Mouse (Mus musculus) limb, embryonic 10.5 days (tissue): ENCODE results near the gene Fam168a. TPM values are rescaled to one million over a fixed set of nuclear protein-coding genes. Genes with fewer than 3 reads are reported as not detected.
A peak's percentile ranks its signal among the peaks of the same experiment; 100 is the strongest.

Experiments
- DNase-seq: peaks from one replicate; pipeline ENCODE4 v3.0.0-alpha.2; 2017; ENCODE audit warnings: low spot score
- H3K27ac ChIP-seq: fragments of 300-500 bp; sonication (generic); 2 replicates; pipeline ENCODE4 v1.5.1; 2016; ENCODE audit warnings: mild to moderate bottlenecking
- H3K27me3 ChIP-seq: fragments of 300-500 bp; sonication (generic); 2 replicates; pipeline ENCODE4 v1.6.1; 2016; ENCODE audit warnings: low read depth, mild to moderate bottlenecking; ENCODE audit not compliant: poor library complexity, severe bottlenecking
- H3K36me3 ChIP-seq: fragments of 300-500 bp; sonication (generic); 2 replicates; pipeline ENCODE4 v1.6.1; 2016; ENCODE audit warnings: mild to moderate bottlenecking, moderate library complexity
- H3K4me1 ChIP-seq: fragments of 300-500 bp; sonication (generic); 2 replicates; pipeline ENCODE4 v1.6.1; 2016
- H3K4me3 ChIP-seq: fragments of 300-500 bp; sonication (generic); 2 replicates; pipeline ENCODE4 v1.5.1; 2016; ENCODE audit warnings: mild to moderate bottlenecking, moderate library complexity
- H3K9me3 ChIP-seq: fragments of 300-500 bp; sonication (generic); replicated peaks from 2 replicates; pipeline ENCODE4 v1.6.1; 2016; ENCODE audit warnings: mild to moderate bottlenecking
- WGBS: fragments of 180-500 bp; shearing (Covaris S2); methylation state at CpG from one replicate; pipeline ENCODE4 v1.1.7; 2016; 5-methylcytosine and 5-hydroxymethylcytosine counted together
- polyA plus RNA-seq: library from polyadenylated mRNA; unstranded; fragments of >200 nt; fragmentation: Nextera tagmentation; extraction: Ambion mirVana; gene quantifications from 2 replicates; pipeline ENCODE4 v1.2.1, GENCODE M21; 2016

Gene Fam168a
- polyA plus RNA-seq = 29.6 and 39.6 TPM in 2 replicates

GRCm38 (mm10) chr7:100706143-100706841, at the start of gene Fam168a:
Gene Fam168a, plus strand, starts transcription at chr7:100706635.
- under 1% methylated on average over 36 of the region's 37 CpGs for WGBS
- peak within 1 kb of the TSS; percentile 99 for H3K27ac ChIP-seq
- peaks cover 18% of the 10 kb centered on the region for H3K4me1 ChIP-seq
- DNase-seq = peak; percentile 94
- peak within 1 kb of the TSS; percentile 98 for H3K4me3 ChIP-seq
- no peaks in the 10 kb centered on the region for H3K27me3 ChIP-seq
- no peaks in the 10 kb centered on the region for H3K9me3 ChIP-seq
- no peaks in the 10 kb centered on the region for H3K36me3 ChIP-seq

GRCm38 (mm10) chr7:100656739-100657138, 49.7 kb upstream of the Fam168a start:
- H3K36me3 ChIP-seq = no peaks in the 10 kb centered on the region
- peaks cover 19% of the 10 kb centered on the region for H3K4me1 ChIP-seq
- no peak overlapping the region for H3K27ac ChIP-seq
- H3K9me3 ChIP-seq = no peaks in the 10 kb centered on the region
- no peaks in the 10 kb centered on the region for H3K27me3 ChIP-seq
- no peak for DNase-seq
- WGBS = 30% methylated on average over 5 of the region's 5 CpGs
- no peak overlapping the region for H3K4me3 ChIP-seq

GRCm38 (mm10) chr7:100658093-100658578, 48.3 kb upstream of the Fam168a start:
- no peaks in the 10 kb centered on the region for H3K36me3 ChIP-seq
- H3K4me3 ChIP-seq = 0 out of 2 replicates have a peak overlapping the region, but pooled peaks have one; percentile 20
- H3K9me3 ChIP-seq = no peaks in the 10 kb centered on the region
- peaks cover 22% of the 10 kb centered on the region for H3K4me1 ChIP-seq
- WGBS = 34% methylated on average over 18 of the region's 18 CpGs
- peak; percentile 46 for DNase-seq
- no peak overlapping the region for H3K27ac ChIP-seq
- no peaks in the 10 kb centered on the region for H3K27me3 ChIP-seq

DNA sequence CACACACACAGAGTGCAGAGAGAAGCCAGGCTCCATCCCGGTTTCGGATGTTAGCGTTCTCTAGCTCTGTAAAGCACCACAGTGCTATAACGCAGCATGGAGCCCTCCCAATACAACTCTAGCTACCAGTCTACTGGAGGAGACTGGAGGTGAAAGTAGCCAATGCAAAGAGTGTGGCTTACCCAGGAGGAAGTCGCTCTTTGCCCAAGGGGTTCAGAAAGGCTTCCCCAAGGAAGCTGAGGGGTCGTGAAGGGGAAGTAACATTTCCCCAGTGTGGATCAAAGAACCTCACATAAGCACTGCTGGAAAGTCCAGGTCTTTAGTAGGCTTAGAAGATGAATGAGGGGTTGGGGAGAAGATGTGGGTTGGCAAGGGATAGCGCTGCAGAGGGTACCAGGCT, 45.2 kb upstream of the Fam168a start:
- no peaks in the 10 kb centered on the region for H3K36me3 ChIP-seq
- H3K4me1 ChIP-seq = peaks cover 27% of the 10 kb centered on the region
- WGBS = 90% methylated on average over 7 of the region's 7 CpGs
- no peak overlapping the region for H3K4me3 ChIP-seq
- H3K27ac ChIP-seq = no peak overlapping the region
- H3K9me3 ChIP-seq = no peaks in the 10 kb centered on the region
- no peaks in the 10 kb centered on the region for H3K27me3 ChIP-seq
- DNase-seq = no peak

- H3K9me3 ChIP-seq = no peaks in the 10 kb centered on the region
- H3K4me1 ChIP-seq = peaks cover 20% of the 10 kb centered on the region
- DNase-seq = no peak
- WGBS = 79% methylated on average over 8 of the region's 8 CpGs
- H3K4me3 ChIP-seq = no peak within 1 kb of the TSS
- H3K36me3 ChIP-seq = no peaks in the 10 kb centered on the region
- H3K27me3 ChIP-seq = no peaks in the 10 kb centered on the region
- H3K27ac ChIP-seq = 0 out of 2 replicates have a peak within 1 kb of the TSS, but pooled peaks have one; percentile 42
Measured at GRCm38 (mm10) chr7:100662231-100662630, 44.2 kb upstream of the Fam168a start, which contains the start of gene Plekhb1. Gene Plekhb1, minus strand, starts transcription at chr7:100662414.

GRCm38 (mm10) chr7:100663190-100663589, 43.2 kb upstream of the Fam168a start:
- Histone ChIP-seq H3K36me3 (no peaks in the 10 kb centered on the region), H3K4me1 (peaks cover 17% of the 10 kb centered on the region), H3K27me3 (no peaks in the 10 kb centered on the region), H3K9me3 (no peaks in the 10 kb centered on the region), H3K27ac (0 out of 2 replicates have a peak overlapping the region, but pooled peaks have one; percentile 42), H3K4me3 (no peak overlapping the region)
- DNase-seq = peak; percentile 92
- 4% methylated on average over 13 of the region's 13 CpGs for WGBS

- DNase-seq = no peak
- no peaks in the 10 kb centered on the region for H3K27me3 ChIP-seq
- WGBS = 69% methylated on average over 11 of the region's 11 CpGs
- H3K4me3 ChIP-seq = no peak overlapping the region
- no peaks in the 10 kb centered on the region for H3K36me3 ChIP-seq
- H3K27ac ChIP-seq = 0 out of 2 replicates have a peak overlapping the region, but pooled peaks have one; percentile 22
- H3K9me3 ChIP-seq = no peaks in the 10 kb centered on the region
- peaks cover 13% of the 10 kb centered on the region for H3K4me1 ChIP-seq
Measured at GRCm38 (mm10) chr7:100663729-100664304, 42.6 kb upstream of the Fam168a start.

- Histone ChIP-seq H3K4me1 (no peaks in the 10 kb centered on the region), H3K36me3 (no peaks in the 10 kb centered on the region), H3K4me3 (no peak overlapping the region), H3K27ac (no peak overlapping the region), H3K27me3 (no peaks in the 10 kb centered on the region), H3K9me3 (no peaks in the 10 kb centered on the region)
- DNase-seq = no peak
- WGBS = 86% methylated on average over 5 of the region's 5 CpGs
Measured at GRCm38 (mm10) chr7:100670646-100671045, 35.8 kb upstream of the Fam168a start.

- no peak overlapping the region for H3K4me3 ChIP-seq
- no peak for DNase-seq
- H3K9me3 ChIP-seq = no peaks in the 10 kb centered on the region
- WGBS = 85% methylated on average over 7 of the region's 7 CpGs
- H3K27ac ChIP-seq = no peak overlapping the region
- no peaks in the 10 kb centered on the region for H3K27me3 ChIP-seq
- no peaks in the 10 kb centered on the region for H3K4me1 ChIP-seq
- H3K36me3 ChIP-seq = no peaks in the 10 kb centered on the region
Measured at GRCm38 (mm10) chr7:100673452-100673851, 33.0 kb upstream of the Fam168a start.

GRCm38 (mm10) chr7:100674941-100675340, 31.5 kb upstream of the Fam168a start:
- Histone ChIP-seq H3K4me3 (no peak overlapping the region), H3K27me3 (no peaks in the 10 kb centered on the region), H3K4me1 (peaks cover 5% of the 10 kb centered on the region; the same call in 1 of the 2 replicates), H3K36me3 (no peaks in the 10 kb centered on the region), H3K27ac (no peak overlapping the region), H3K9me3 (no peaks in the 10 kb centered on the region)
- WGBS = 91% methylated on average over 2 of the region's 2 CpGs
- no peak for DNase-seq

- peaks cover 5% of the 10 kb centered on the region; the same call in 1 of the 2 replicates for H3K4me1 ChIP-seq
- H3K4me3 ChIP-seq = no peak overlapping the region
- no peak for DNase-seq
- WGBS = 88% methylated on average over 5 of the region's 5 CpGs
- H3K9me3 ChIP-seq = no peaks in the 10 kb centered on the region
- no peaks in the 10 kb centered on the region for H3K27me3 ChIP-seq
- no peak overlapping the region for H3K27ac ChIP-seq
- H3K36me3 ChIP-seq = no peaks in the 10 kb centered on the region
Measured at GRCm38 (mm10) chr7:100678052-100678451, 28.4 kb upstream of the Fam168a start.

DNA sequence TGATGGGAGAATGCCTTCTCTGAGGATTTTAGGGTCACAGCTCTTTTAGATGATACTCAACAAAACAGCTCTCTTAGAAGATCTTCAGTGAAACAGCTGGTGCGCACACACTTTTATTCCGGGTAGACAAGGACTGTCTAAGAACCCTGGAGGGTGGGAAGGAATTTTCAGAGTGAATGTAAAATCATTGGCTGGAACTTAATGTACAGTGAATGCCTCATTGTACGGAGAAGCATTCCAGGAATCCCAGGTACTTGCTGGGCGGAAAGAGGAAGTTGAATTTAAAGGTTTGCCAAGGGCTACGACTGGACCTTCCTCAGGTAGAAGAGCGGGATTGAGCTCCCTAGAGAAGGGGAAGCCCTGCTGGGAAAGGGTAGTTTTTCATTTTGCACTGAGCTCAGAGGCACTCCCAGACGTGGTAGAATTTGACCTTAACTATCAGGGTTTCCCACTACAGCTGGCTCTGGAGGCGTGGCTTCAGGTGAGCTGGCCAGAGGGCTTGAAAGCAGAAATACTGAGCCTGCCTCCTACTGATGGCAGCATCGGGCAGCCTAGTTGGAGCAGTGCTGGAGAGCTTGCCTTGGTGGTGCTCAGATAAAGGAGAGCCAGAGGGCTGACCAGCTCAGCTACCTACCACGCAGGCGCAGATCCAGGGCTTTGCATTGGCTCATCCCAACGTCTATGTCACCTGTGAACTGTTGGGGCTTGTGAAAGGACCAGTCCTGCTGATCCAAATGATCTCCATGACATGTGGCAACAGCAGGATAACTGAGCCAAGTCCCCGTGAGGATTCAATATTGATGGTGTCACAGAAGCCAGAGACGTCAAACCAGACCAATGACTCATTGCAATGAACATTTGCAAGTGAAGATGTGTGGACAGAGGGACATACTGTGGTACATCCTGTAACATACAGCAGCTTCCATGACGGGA, 27.2 kb upstream of the Fam168a start:
- no peak for DNase-seq
- WGBS = 66% methylated on average over 15 of the region's 15 CpGs
- Histone ChIP-seq H3K27me3 (no peaks in the 10 kb centered on the region), H3K36me3 (no peaks in the 10 kb centered on the region), H3K4me3 (no peak overlapping the region), H3K4me1 (peaks cover 5% of the 10 kb centered on the region; the same call in 1 of the 2 replicates), H3K9me3 (no peaks in the 10 kb centered on the region), H3K27ac (no peak overlapping the region)
